Mouse (Mus musculus): ENCODE measurements around the gene Cdh20.
"Not testable (repeated sequence)": the region's sequence is repeated elsewhere in the genome, so short reads cannot be mapped to it uniquely, and the experiment has no call there.

Gene Cdh20

GRCm38 (mm10) chr1:104916507-104916906, 148.2 kb downstream of the Cdh20 start:
- no peak for DNase-seq (ENCODE audit: low spot score)

DNA sequence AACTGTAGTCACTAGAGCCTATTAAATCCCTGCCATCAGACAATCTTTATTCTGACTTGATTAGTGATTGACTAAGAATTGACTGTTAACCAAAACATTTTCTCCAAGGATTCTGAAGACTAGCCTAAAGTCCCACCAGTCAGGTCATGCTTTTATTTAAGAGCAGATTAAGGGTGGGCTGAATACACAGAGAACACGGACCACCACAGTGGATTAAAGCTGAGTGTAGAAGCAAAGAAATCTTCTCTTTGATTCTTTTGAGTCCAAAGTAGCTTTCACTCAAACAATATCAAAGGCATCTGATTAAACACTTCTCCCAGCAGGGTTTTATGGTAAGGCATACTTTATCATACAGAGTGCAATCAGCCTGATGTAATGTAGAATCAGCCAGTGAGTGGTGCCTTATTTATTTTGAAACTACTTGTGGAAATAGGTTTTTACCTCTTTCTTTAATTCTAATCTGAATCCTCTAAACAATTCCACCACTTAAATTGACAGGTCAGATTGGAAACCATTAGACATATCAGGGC, 149.0 kb downstream of the Cdh20 start:
- no peak for DNase-seq (ENCODE audit: low spot score)

- DNase-seq (ENCODE audit: low spot score) = no peak
Observed at GRCm38 (mm10) chr1:104933051-104933450, 164.7 kb downstream of the Cdh20 start.

DNA sequence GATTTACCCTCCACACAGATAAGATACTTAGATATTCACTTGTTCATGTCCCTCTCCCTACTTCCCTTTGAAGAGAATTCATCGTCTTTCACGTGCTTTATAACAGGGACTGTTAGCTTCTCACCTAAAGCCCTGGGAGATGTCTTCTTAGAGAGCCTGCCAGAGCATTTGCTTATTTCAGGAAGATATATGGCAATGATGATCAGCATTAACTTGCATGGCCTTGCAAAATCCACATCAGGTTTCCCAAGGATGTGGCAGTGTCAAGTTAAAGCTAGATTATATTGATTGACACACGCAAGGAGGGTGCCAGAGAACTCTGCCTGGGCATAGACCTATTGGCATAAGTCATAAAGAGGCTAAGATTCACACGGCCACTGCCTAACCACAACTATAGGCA, 168.6 kb downstream of the Cdh20 start:
- no peak for DNase-seq (ENCODE audit: low spot score)

GRCm38 (mm10) chr1:104939156-104939555, 170.8 kb downstream of the Cdh20 start:
- no peak for DNase-seq (ENCODE audit: low spot score)

DNA sequence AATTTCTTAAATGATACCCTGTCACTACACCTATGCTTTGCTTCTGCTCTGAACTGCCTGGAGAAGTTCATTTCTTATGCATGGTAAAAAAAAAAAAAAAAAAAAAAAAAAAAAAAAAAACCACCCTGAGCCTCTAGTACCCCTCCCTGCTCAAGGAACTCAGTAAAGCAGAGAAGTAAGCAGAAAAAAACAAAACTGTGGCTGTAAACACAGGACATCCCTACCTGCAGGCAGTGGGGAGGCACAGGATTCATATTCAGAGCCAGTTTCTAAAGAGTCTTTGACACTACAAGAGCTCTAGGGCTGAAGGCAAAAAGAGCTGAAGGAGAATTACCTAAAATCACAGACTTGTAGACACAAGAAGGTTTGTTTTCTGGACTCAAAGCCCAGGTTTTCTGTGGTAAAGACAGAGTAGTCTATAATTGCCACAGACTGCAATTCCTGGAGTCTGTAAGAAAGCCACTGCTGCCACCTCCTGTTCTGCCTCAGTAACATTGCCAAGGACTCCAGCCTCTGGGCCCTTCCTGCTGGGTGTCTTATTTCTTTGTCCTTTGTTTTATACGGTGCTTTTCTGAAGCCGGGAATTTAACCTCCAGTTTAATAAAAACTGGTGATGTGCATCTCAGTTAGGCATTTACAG, 176.3 kb downstream of the Cdh20 start:
- peak; percentile 60 for DNase-seq (ENCODE audit: low spot score)

GRCm38 (mm10) chr1:104945110-104945489, 176.8 kb downstream of the Cdh20 start:
- DNase-seq (ENCODE audit: low spot score) = no peak

GRCm38 (mm10) chr1:104949640-104950039, 181.3 kb downstream of the Cdh20 start:
- not testable (repeated sequence) for DNase-seq (ENCODE audit: low spot score)

GRCm38 (mm10) chr1:104957046-104957445, 188.7 kb downstream of the Cdh20 start:
- no peak for DNase-seq (ENCODE audit: low spot score)

DNA sequence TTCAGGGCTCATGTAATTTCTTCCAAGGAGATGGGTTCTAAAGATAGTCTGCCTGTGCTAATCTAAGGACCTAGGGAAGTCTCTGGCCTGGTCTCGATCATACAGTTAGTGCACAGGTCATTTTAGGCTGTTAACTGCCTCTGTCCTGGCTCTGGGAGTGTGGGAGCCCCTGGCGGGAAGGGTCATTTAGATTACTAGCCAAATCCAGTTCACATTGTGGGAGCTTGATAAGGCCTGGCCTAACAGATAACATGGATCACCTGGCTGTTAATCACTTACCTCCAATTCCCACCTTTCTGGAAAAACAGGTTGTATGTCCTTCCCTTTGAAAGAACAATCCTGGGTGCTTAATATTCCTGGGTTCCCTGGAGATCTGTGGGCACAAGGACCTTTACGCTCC, 193.3 kb downstream of the Cdh20 start:
- no peak for DNase-seq (ENCODE audit: low spot score)

DNA sequence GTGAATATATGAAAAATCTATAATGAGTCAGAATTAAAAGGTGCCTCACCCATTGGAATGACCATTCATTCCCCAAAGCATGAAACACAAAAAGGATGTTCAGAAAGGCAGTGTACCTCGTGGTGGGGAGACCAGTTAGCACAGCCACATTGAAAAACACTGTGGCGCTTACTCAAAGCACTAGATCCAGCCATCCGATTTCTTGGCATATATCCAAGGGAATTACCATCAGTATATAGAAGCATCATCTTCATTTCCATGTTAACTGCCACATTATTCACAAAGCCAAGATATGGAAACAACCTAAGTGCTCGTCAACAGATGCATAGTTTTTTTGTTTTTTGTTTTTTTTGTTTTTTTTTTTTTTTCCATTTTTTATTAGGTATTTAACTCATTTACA, 193.9 kb downstream of the Cdh20 start:
- no peak for DNase-seq (ENCODE audit: low spot score)

DNA sequence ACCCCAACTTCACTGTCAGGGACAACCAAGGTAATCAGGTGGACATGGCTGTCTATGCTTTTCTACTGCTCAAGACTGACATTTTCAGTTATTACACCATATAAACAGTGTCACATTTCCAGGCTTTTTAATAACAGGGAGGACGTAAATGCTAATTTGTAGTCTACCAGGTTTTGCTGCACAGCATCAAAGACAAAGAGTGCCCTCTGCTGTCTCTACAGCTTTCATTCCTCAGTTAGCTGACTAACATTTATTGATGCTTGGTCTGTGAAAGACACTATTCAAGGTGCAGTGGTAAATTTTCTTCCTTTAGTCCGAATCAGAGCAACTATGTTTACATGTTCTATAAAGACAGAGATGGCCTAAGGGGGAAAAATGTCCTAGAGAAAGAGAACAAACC, 210.7 kb downstream of the Cdh20 start:
- no peak for DNase-seq (ENCODE audit: low spot score)

- no peak for DNase-seq (ENCODE audit: low spot score)
Observed at GRCm38 (mm10) chr1:104980273-104980672, 211.9 kb downstream of the Cdh20 start.

DNA sequence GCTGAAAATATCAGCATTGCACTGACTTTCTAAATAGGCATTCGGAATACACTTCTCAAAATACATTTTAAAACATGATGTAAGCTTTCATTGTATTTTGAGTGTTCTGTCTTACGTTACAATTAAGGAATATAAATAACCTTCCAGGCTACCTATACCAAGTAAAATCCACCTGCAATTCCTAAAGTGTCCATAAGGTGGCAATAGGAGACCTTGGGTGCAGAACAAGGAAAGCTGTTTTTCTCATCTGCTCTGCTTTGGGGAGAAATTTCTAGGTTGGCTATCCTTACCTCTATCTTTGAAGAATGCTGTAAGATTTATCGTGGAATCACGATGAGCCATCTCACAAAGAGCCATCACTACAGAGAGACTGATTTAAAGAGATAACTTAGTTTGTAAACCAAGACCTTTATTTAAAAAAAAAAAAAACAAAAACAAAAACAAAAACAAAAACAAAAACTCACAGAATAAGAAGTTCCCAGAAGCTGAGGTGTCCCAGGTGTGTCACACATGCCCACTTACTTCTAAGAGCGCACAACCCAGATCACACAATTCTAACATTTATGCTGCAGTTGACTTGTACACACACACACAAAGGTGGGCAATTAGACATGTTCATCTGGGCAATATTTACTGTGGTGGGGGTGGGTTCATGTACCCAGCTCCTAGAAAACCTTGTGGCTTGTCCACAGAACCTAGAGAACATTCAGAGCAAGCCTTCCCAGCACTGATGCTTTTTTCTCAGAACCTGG, 218.1 kb downstream of the Cdh20 start:
- DNase-seq (ENCODE audit: low spot score) = no peak

GRCm38 (mm10) chr1:104987526-104987925, 219.2 kb downstream of the Cdh20 start:
- DNase-seq (ENCODE audit: low spot score) = no peak

DNA sequence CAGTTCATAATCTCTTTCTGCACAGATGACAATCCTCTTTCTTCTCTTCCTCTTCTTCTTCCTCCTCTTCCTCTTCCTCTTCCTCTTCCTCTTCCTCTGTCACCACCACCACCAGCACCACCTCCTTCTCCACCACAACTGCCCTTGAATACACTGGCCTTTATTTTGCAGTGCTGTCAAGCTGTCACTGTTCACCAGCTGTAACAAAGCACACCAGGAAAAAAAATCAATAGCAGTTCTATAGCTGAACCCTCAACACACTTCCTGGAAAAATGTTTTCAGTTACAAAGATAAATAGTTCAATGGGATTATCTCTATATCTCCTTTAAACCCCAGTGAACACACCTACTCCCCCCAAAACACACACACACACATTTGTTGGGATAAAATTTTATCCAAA, 224.1 kb downstream of the Cdh20 start:
- DNase-seq (ENCODE audit: low spot score) = no peak

DNA sequence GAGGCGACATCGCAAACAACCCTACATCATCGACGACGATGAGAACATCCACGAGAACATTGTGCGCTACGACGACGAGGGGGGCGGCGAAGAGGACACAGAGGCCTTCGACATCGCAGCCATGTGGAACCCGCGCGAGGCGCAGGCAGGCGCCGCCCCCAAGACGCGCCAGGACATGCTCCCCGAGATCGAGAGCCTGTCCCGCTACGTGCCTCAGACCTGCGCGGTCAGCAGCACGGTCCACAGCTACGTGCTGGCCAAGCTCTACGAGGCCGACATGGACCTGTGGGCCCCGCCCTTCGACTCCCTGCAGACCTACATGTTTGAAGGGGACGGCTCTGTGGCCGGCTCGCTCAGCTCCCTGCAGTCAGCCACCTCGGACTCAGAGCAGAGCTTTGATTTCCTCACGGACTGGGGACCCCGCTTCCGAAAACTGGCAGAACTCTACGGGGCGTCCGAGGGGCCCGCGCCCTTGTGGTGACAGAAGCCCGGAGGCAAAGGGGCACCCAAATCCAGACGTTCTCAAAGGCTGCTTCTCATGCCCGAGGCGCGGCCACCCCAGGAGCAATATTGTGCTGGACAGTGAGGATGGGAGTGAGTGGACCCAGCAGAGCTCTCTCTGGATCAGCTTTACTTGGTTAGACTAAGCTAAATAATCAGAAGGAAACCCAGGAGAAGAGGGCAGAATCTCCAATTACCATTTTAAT, 225.7 kb downstream of the Cdh20 start:
- peak; percentile 51 for DNase-seq (ENCODE audit: low spot score)

DNA sequence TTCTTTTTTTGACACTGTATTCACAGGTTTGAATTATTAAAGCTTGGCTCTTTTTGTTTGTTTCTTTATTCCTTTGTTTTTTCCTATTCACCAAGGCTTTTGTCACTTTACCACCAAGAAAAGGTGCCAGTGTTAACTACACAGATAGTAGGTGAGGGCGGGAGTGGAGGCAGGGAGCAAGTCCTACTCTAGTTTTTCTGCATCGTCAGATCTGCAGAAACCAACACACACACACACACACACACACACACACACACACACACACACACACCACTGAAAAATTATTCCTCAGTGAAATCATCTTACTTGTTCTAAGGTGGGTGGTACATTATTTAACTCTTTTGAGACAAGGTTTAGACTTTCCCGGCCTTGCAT, 226.3 kb downstream of the Cdh20 start:
- DNase-seq (ENCODE audit: low spot score) = no peak

GRCm38 (mm10) chr1:104997814-104998213, 229.5 kb downstream of the Cdh20 start:
- no peak for DNase-seq (ENCODE audit: low spot score)

DNA sequence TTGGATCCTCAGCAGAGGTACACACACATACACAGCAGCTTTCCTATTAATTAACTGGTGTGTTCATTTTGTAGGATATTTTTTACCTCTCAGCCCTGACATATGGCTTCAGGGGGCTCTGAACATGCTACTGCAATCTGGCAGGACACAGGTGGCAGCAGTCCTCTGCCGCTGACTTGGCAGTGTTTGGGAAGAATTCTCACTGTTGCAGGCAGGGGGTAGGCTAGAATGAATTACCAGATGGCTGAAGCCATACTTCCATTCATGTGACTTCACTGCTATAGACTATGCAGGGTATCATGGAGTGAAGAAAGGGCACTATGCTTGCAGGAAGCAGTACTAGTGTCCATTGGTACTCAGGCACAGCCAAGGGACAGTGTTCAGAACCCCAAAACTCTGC, 233.8 kb downstream of the Cdh20 start:
- DNase-seq (ENCODE audit: low spot score) = no peak

- no peak for DNase-seq (ENCODE audit: low spot score)
Observed at GRCm38 (mm10) chr1:105003786-105004185, 235.5 kb downstream of the Cdh20 start.

DNA sequence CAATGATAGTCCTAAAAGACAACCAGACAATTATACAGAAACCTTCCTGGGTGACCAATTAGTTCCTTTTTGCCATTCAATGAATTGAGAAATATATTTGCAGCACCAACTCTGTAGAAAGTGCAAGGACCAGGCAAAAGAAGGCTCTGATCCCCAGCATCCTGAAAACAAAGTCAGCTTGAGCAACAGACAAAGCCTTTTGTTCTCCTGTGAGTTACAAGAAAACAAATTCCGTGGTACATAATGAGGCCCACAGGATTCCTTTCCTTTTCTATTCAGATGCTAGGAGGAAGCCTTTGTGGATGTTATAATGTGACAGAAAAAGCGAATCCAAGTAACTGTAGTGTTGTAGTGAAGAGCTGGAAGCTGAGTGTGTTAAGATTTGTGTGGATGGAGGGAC, 244.3 kb downstream of the Cdh20 start:
- no peak for DNase-seq (ENCODE audit: low spot score)

- no peak for DNase-seq (ENCODE audit: low spot score)
Observed at GRCm38 (mm10) chr1:105013291-105013690, 245.0 kb downstream of the Cdh20 start.
